Mouse (Mus musculus): ENCODE data around the gene Sft2d2. TPM values are rescaled to one million over a fixed set of nuclear protein-coding genes. Genes with fewer than 3 reads are reported as not detected.

Sft2d2 gene
- polyA plus RNA-seq, 1 experiment from 2014 or later, result 5.8 TPM

DNA sequence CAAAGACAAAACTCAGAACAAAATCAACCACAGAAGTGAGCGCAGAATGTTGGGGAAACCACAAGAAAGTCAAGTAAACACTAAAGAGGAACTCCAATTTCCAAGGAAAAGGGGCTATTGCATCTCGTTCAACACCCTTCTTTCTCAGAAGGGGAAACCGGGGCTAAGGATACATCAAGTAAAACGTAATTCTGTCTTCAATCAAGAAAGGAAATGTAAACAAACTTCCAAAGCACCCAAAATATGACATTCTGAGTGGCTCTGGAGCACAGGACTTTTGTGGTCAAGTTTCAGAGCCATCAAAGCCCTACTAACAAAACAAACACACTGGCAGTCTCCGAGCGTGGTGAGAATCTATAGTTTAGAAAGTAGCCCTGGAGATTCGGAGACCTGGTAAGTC, 812 bp downstream of the Sft2d2 start:
- Histone ChIP-seq H3K9ac (ENCODE audit: low read depth, low read length) (peak overlapping the region; percentile 75), H3K4me1 (ENCODE audit: control insufficient read depth, insufficient read depth, low read depth, low read length) (peaks cover 10% of the 10 kb centered on the region; the same call in 1 of the 2 replicates), H3K4me2 (ENCODE audit: low read length) (peak overlapping the region; percentile 98), H3K27me3 (replicated peaks; ENCODE audit: control insufficient read depth, insufficient read depth, low read length) (no peaks in the 10 kb centered on the region), H3K27ac (ENCODE audit: low read depth, low read length) (no peak overlapping the region; the same call in 1 of the 2 replicates), H3K9me3 (ENCODE audit: control insufficient read depth, low read length) (no peaks in the 10 kb centered on the region), H3K4me3 (ENCODE audit: low read length) (peak overlapping the region; percentile 83), H3K36me3 (ENCODE audit: control insufficient read depth, insufficient read depth, low read length) (no peaks in the 10 kb centered on the region)
- WGBS, result 20% methylated on average over 7 of the region's 7 CpGs
- no peak for ATAC-seq

DNA sequence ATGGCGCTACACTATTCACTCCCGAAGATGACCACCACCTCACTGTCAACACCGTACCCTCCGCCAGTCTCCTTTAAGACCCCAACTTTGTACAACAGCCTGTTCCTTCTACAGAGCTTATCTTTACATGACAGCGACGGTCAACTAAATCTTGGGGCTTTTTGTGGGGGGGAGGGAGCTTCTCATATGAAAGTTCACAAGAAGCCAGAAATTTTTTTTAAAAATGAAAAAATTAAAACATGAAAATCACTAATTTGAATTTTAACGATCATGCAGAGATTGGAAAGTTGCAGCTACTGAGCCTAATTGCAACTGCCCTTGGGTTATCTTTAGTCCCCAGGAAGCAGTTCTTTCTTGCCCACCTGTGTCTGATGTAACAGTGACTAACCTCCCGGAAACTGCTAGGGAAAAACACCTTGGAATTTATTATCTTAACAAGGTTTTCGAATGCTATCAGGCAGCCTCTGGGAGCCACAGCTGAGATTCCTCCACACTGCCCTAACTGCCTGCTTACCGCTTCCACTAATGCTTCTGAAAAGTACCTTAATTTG, 1.4 kb downstream of the Sft2d2 start:
- no peak overlapping the region for H3K4me2 ChIP-seq (ENCODE audit: low read length)
- H3K27me3 ChIP-seq (replicated peaks; ENCODE audit: control insufficient read depth, insufficient read depth, low read length), result no peaks in the 10 kb centered on the region
- H3K9me3 ChIP-seq (ENCODE audit: control insufficient read depth, low read length), result no peaks in the 10 kb centered on the region
- WGBS, result 81% methylated on average over 10 of the region's 10 CpGs
- no peak overlapping the region for H3K27ac ChIP-seq (ENCODE audit: low read depth, low read length)
- no peak overlapping the region for H3K9ac ChIP-seq (ENCODE audit: low read depth, low read length)
- ATAC-seq, result no peak
- H3K36me3 ChIP-seq (ENCODE audit: control insufficient read depth, insufficient read depth, low read length), result no peaks in the 10 kb centered on the region
- no peak overlapping the region for H3K4me3 ChIP-seq (ENCODE audit: low read length)
- H3K4me1 ChIP-seq (ENCODE audit: control insufficient read depth, insufficient read depth, low read depth, low read length), result peaks cover 12% of the 10 kb centered on the region

DNA sequence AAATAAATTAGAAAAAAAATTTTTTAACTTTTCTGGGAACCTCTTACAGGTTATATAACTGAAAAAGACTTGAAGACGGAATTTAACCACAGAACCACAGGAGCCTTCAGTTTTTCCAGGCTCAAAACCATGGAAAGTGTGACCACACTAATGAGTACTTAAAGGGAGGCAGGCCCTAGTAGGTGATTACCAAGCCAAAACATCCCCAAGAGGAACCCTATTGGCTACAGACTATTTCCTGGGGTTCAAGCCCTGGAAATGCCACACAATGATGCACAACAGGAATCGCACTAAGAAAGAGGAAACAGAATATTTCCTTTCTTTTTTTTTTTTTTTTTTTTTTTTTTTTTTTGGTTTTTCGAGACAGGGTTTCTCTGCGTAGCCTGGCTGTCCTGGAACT, 2.1 kb downstream of the Sft2d2 start:
- Histone ChIP-seq H3K9me3 (ENCODE audit: control insufficient read depth, low read length) (no peaks in the 10 kb centered on the region), H3K4me2 (ENCODE audit: low read length) (peak overlapping the region; percentile 6; the same call in 1 of the 2 replicates), H3K27ac (ENCODE audit: low read depth, low read length) (no peak overlapping the region), H3K4me1 (ENCODE audit: control insufficient read depth, insufficient read depth, low read depth, low read length) (peaks cover 12% of the 10 kb centered on the region), H3K9ac (ENCODE audit: low read depth, low read length) (no peak overlapping the region), H3K36me3 (ENCODE audit: control insufficient read depth, insufficient read depth, low read length) (no peaks in the 10 kb centered on the region), H3K4me3 (ENCODE audit: low read length) (no peak overlapping the region), H3K27me3 (replicated peaks; ENCODE audit: control insufficient read depth, insufficient read depth, low read length) (no peaks in the 10 kb centered on the region)
- WGBS, result 85% methylated on average over 4 of the region's 4 CpGs
- ATAC-seq, result no peak

DNA sequence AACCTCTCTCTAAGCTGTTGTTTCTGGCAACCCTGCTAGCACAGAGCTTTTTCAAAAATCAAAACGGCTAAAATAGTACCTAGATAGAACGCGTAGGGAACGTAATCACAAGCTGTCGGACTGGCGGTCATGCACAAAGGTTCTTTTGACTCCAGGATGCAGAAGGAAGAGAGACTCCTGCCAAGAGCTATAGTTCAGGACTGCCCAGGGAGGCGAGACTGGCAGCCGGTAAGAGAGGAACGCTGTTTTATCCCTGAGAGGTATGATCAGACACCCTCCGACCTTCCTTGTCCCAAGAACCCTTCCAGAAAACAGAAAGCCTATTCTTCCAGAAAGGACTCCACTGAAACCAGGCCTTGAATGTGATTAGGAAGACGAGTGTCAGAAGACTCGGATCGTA, 2.6 kb downstream of the Sft2d2 start:
- no peaks in the 10 kb centered on the region for H3K36me3 ChIP-seq (ENCODE audit: control insufficient read depth, insufficient read depth, low read length)
- H3K4me2 ChIP-seq (ENCODE audit: low read length), result peak overlapping the region; percentile 6; the same call in 1 of the 2 replicates
- peak overlapping the region; percentile 9; the same call in 1 of the 2 replicates for H3K27ac ChIP-seq (ENCODE audit: low read depth, low read length)
- H3K4me1 ChIP-seq (ENCODE audit: control insufficient read depth, insufficient read depth, low read depth, low read length), result peaks cover 12% of the 10 kb centered on the region
- 49% methylated on average over 13 of the region's 13 CpGs for WGBS
- H3K27me3 ChIP-seq (replicated peaks; ENCODE audit: control insufficient read depth, insufficient read depth, low read length), result no peaks in the 10 kb centered on the region
- no peak overlapping the region for H3K9ac ChIP-seq (ENCODE audit: low read depth, low read length)
- no peaks in the 10 kb centered on the region for H3K9me3 ChIP-seq (ENCODE audit: control insufficient read depth, low read length)
- no peak for ATAC-seq
- no peak overlapping the region for H3K4me3 ChIP-seq (ENCODE audit: low read length)

DNA sequence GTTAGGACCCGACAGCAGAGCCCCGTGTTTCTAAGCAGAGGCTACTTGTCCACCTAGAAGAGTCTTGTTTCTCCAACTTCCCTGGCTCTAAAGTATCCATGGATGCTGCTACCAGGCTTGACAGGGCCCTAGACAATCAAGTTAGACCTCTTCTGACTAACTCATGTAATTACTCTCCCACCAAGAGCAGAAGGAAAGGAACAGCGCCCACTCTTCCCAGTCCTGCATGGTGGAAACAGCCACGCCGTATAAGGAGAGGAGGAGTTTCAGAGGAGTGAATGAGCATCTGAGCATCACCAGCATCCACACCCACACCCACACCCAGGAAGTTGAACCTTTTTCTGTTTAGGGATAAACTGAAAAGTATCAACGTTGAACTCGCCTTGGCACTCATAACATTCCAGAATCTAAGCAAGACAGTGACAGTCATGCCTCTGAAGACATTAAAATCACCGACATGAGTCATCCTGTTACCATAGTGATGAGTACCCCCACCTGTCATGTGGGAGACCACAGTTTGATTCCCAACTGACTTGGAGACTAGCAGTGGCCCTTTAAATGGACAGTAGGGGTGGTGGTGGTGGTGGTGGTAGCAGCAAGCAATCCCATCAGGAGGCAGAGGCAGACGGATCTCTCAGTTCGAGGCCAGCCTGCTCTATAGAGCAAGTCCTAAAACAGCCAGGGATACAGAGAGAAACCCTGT, 3.5 kb downstream of the Sft2d2 start:
- no peak for ATAC-seq
- Histone ChIP-seq H3K9ac (ENCODE audit: low read depth, low read length) (no peak overlapping the region), H3K27me3 (replicated peaks; ENCODE audit: control insufficient read depth, insufficient read depth, low read length) (no peaks in the 10 kb centered on the region), H3K4me2 (ENCODE audit: low read length) (no peak overlapping the region), H3K27ac (ENCODE audit: low read depth, low read length) (no peak overlapping the region), H3K9me3 (ENCODE audit: control insufficient read depth, low read length) (no peaks in the 10 kb centered on the region), H3K36me3 (ENCODE audit: control insufficient read depth, insufficient read depth, low read length) (no peaks in the 10 kb centered on the region), H3K4me1 (ENCODE audit: control insufficient read depth, insufficient read depth, low read depth, low read length) (peaks cover 12% of the 10 kb centered on the region), H3K4me3 (ENCODE audit: low read length) (no peak overlapping the region)
- 89% methylated on average over 10 of the region's 10 CpGs for WGBS

DNA sequence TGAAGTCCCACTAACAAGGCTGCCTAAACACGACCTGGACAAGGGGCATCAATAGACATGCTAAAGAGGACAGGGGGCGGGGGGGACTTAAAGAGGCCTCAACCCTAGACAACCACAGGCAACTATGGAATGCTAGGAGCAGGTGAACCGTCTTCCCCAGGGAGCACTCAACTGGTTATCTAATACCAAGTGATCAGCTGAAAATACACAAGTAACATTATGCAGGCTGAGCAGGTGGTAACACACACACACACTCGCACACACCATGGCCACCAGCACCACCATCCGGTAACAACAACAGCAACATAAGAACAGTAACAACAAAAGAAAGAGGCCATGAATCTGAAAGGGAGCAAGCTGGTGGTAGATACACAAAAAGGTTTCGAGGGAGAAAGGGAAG, 4.2 kb downstream of the Sft2d2 start:
- Histone ChIP-seq H3K27me3 (replicated peaks; ENCODE audit: control insufficient read depth, insufficient read depth, low read length) (no peaks in the 10 kb centered on the region), H3K9me3 (ENCODE audit: control insufficient read depth, low read length) (no peaks in the 10 kb centered on the region), H3K36me3 (ENCODE audit: control insufficient read depth, insufficient read depth, low read length) (no peaks in the 10 kb centered on the region), H3K4me1 (ENCODE audit: control insufficient read depth, insufficient read depth, low read depth, low read length) (peaks cover 12% of the 10 kb centered on the region), H3K4me2 (ENCODE audit: low read length) (no peak overlapping the region), H3K27ac (ENCODE audit: low read depth, low read length) (no peak overlapping the region), H3K4me3 (ENCODE audit: low read length) (no peak overlapping the region), H3K9ac (ENCODE audit: low read depth, low read length) (no peak overlapping the region)
- ATAC-seq, result no peak
- 76% methylated on average over 6 of the region's 6 CpGs for WGBS

DNA sequence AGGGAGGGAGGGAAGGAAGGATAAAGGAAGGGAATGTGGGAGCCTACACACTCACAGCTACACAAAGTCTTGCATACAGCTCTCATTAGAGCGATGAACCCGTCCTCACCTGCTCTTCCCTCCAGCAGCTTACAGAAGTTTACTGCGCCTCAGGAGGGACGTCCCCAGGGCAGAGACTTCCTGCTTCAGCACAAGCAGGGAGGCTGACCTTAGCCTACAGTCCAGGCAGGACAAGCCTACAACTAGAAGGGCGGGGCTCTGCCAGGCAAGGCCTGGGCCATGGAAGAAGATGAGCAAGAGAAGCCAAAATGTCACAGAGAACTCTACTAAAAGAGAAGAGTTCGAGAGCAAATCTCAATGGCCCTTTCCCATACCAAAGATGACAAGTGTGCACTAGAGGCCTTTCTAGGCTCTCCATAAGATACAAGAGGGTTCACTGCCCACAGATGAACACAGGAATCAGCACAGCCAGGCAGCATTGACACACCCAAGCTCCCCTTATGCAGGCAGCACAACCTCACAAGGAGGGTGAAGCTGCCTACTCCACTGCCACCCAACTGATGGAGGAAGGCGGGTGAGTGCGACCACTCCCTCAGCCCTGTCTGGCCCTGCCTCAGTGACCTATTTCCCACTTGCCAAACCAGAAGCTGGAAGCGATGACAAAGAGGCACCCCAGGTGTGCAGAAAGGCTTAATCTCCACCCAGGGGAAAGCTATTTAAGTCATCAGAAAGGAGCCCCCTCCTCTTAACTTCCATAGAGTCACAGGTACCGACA, 5.2 kb downstream of the Sft2d2 start:
- H3K36me3 ChIP-seq (ENCODE audit: control insufficient read depth, insufficient read depth, low read length), result no peaks in the 10 kb centered on the region
- H3K27me3 ChIP-seq (replicated peaks; ENCODE audit: control insufficient read depth, insufficient read depth, low read length), result no peaks in the 10 kb centered on the region
- H3K27ac ChIP-seq (ENCODE audit: low read depth, low read length), result no peak overlapping the region
- H3K9ac ChIP-seq (ENCODE audit: low read depth, low read length), result no peak overlapping the region
- no peaks in the 10 kb centered on the region for H3K9me3 ChIP-seq (ENCODE audit: control insufficient read depth, low read length)
- peaks cover 8% of the 10 kb centered on the region for H3K4me1 ChIP-seq (ENCODE audit: control insufficient read depth, insufficient read depth, low read depth, low read length)
- WGBS, result 75% methylated on average over 10 of the region's 10 CpGs
- no peak overlapping the region for H3K4me3 ChIP-seq (ENCODE audit: low read length)
- no peak for ATAC-seq
- H3K4me2 ChIP-seq (ENCODE audit: low read length), result no peak overlapping the region

DNA sequence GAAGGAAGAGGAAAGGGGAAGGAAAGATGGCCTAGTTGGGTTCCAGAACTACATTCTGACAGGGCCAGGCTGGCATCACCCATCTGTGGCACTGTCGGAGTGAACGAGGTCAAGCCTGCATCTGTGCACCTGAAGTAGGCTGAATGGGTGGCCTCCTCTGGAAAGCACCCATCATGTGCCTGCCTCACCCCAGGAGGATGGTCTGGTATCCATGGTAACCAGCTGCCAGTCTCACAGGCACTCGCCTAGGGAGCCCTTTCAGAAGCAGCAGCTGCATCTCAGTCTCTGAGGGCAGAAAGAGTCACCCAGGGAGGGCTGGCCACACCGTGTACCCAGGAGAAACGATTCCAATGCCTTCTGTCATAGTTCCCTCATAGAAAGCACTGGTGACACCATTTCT, 6.9 kb downstream of the Sft2d2 start:
- Histone ChIP-seq H3K4me3 (ENCODE audit: low read length) (no peak overlapping the region), H3K9me3 (ENCODE audit: control insufficient read depth, low read length) (no peaks in the 10 kb centered on the region), H3K4me1 (ENCODE audit: control insufficient read depth, insufficient read depth, low read depth, low read length) (peaks cover 3% of the 10 kb centered on the region), H3K9ac (ENCODE audit: low read depth, low read length) (no peak overlapping the region), H3K4me2 (ENCODE audit: low read length) (no peak overlapping the region), H3K27ac (ENCODE audit: low read depth, low read length) (no peak overlapping the region), H3K27me3 (replicated peaks; ENCODE audit: control insufficient read depth, insufficient read depth, low read length) (no peaks in the 10 kb centered on the region), H3K36me3 (ENCODE audit: control insufficient read depth, insufficient read depth, low read length) (no peaks in the 10 kb centered on the region)
- ATAC-seq, result peak; percentile 34; the same call in 1 of the 2 replicates
- WGBS, result 39% methylated on average over 5 of the region's 5 CpGs

DNA sequence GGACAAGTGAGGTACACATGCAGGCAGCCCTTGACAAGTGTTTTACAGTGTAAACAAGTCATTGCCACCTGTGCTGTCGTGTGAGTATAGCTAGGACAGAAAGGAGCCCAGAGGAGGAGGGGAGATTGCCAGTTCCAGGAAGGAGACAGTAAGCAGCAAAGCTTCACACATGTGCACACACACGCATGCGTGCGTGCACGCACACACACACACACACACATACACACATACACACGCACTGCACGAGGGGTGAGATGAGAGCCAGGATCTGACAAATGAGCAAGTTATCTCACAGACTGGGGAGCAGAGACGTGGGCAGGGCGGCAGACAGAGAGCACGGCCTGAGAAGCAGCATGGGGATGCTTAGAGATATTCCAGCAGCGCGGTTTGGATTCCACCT, 7.7 kb downstream of the Sft2d2 start:
- Histone ChIP-seq H3K27me3 (replicated peaks; ENCODE audit: control insufficient read depth, insufficient read depth, low read length) (no peaks in the 10 kb centered on the region), H3K4me2 (ENCODE audit: low read length) (no peak overlapping the region), H3K9ac (ENCODE audit: low read depth, low read length) (no peak overlapping the region), H3K36me3 (ENCODE audit: control insufficient read depth, insufficient read depth, low read length) (no peaks in the 10 kb centered on the region), H3K4me1 (ENCODE audit: control insufficient read depth, insufficient read depth, low read depth, low read length) (peaks cover 3% of the 10 kb centered on the region; the same call in 1 of the 2 replicates), H3K9me3 (ENCODE audit: control insufficient read depth, low read length) (no peaks in the 10 kb centered on the region), H3K4me3 (ENCODE audit: low read length) (no peak overlapping the region), H3K27ac (ENCODE audit: low read depth, low read length) (no peak overlapping the region)
- 81% methylated on average over 12 of the region's 12 CpGs for WGBS
- ATAC-seq, result no peak

Data from hindbrain, embryonic 16.5 days (tissue).